Mouse (Mus musculus) forebrain, embryonic 16.5 days (tissue): ENCODE measurements around the gene Spred1. TPM values are rescaled to one million over a fixed set of nuclear protein-coding genes. Genes with fewer than 3 reads are reported as not detected.

Experiments used
- ATAC-seq: fragments of 200-750 bp; cut with Nextera tagmentation; 2 replicates; pipeline ENCODE4 v1.8.0; 2017; ENCODE audit warnings: mild to moderate bottlenecking, moderate library complexity
- H3K27ac ChIP-seq: fragments of 300-500 bp; sonication (generic); 2 replicates; pipeline ENCODE4 v1.5.1; 2014; ENCODE audit warnings: low read length, control low read depth
- H3K27me3 ChIP-seq: fragments of 300-500 bp; sonication (generic); replicated peaks from 2 replicates; pipeline ENCODE4 v1.6.1; 2014; ENCODE audit warnings: low read length; ENCODE audit not compliant: control insufficient read depth, insufficient read depth
- H3K36me3 ChIP-seq: fragments of 300-500 bp; sonication (generic); 2 replicates; pipeline ENCODE4 v1.6.1; 2014; ENCODE audit not compliant: control insufficient read depth, insufficient read depth
- H3K4me1 ChIP-seq: fragments of 300-500 bp; sonication (generic); replicated peaks from 2 replicates; pipeline ENCODE4 v1.6.1; 2014; ENCODE audit warnings: low read length; ENCODE audit not compliant: control insufficient read depth, insufficient read depth
- H3K4me2 ChIP-seq: fragments of 300-500 bp; sonication (generic); 2 replicates; pipeline ENCODE4 v1.6.1; 2014; ENCODE audit warnings: mild to moderate bottlenecking, low read length, control low read depth
- H3K4me3 ChIP-seq: fragments of 300-500 bp; sonication (generic); replicated peaks from 2 replicates; pipeline ENCODE4 v1.5.1; 2014; ENCODE audit warnings: mild to moderate bottlenecking, low read length, control low read depth
- H3K9ac ChIP-seq: fragments of 300-500 bp; sonication (generic); replicated peaks from 2 replicates; pipeline ENCODE4 v1.6.1; 2014; ENCODE audit warnings: low read depth, low read length, control low read depth
- H3K9me3 ChIP-seq: fragments of 300-500 bp; sonication (generic); 2 replicates; pipeline ENCODE4 v1.6.1; 2016; ENCODE audit warnings: low read length; ENCODE audit not compliant: control insufficient read depth
- WGBS: fragments of 180-500 bp; shearing (Covaris S2); extraction: QIAGEN DNeasy Blood & Tissue Kit; methylation state at CpG from one replicate; pipeline ENCODE4 v1.1.7; 2014; 5-methylcytosine and 5-hydroxymethylcytosine counted together
- polyA plus RNA-seq: library from polyadenylated mRNA; unstranded; fragments of >200 nt; fragmentation: Nextera tagmentation; extraction: Ambion mirVana; gene quantifications from 2 replicates; pipeline ENCODE4 v1.2.1, GENCODE M21; 2015

Spred1 gene
- polyA plus RNA-seq, 1 experiment from 2014 or later = 8.2 TPM

GRCm38 (mm10) chr2:117152161-117152560 is 31.0 kb downstream of the Spred1 start:
- Histone ChIP-seq H3K4me1 (no peaks in the 10 kb centered on the region; the same call in 1 of the 2 replicates), H3K27me3 (no peaks in the 10 kb centered on the region), H3K4me3 (no peak overlapping the region), H3K27ac (no peak overlapping the region), H3K4me2 (no peak overlapping the region), H3K9ac (no peak overlapping the region), H3K9me3 (no peaks in the 10 kb centered on the region), H3K36me3 (no peaks in the 10 kb centered on the region)
- ATAC-seq = no peak

- WGBS = 94% methylated on average over 2 of the region's 2 CpGs
These were observed 47.2 kb downstream of the Spred1 start for GRCm38 (mm10) chr2:117168379-117168778.

DNA sequence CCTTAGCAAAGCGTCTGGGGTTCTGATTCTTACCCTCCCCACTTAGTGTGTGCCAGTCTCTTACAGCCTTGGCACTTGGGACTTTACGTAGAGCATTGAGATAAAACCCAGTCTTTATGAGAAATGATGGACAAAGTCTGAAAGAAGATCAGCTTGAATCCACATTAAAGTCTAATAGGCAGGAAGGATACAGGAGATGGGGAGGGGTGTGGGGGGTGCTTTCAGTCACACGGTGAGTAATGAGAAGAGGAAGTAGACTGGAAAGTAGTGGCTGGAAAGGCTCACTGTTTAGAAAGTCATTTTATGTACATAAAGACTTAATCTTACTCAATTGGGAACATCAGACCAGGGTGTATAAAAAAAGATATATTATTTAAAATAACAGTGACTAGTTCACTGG is 47.9 kb downstream of the Spred1 start:
- no peak for ATAC-seq
- Histone ChIP-seq H3K27ac (no peak overlapping the region), H3K27me3 (no peaks in the 10 kb centered on the region), H3K4me2 (no peak overlapping the region), H3K36me3 (peaks cover 2% of the 10 kb centered on the region; the same call in 1 of the 2 replicates), H3K4me3 (no peak overlapping the region), H3K4me1 (no peaks in the 10 kb centered on the region), H3K9ac (no peak overlapping the region), H3K9me3 (no peaks in the 10 kb centered on the region)
- WGBS = 78% methylated on average over 3 of the region's 3 CpGs

More at GRCm38 (mm10) chr2:117168379-117168778, 47.2 kb downstream of the Spred1 start:
- Histone ChIP-seq H3K4me3 (no peak overlapping the region), H3K27me3 (no peaks in the 10 kb centered on the region), H3K36me3 (peaks cover 2% of the 10 kb centered on the region; the same call in 1 of the 2 replicates), H3K9ac (no peak overlapping the region), H3K9me3 (no peaks in the 10 kb centered on the region), H3K4me2 (no peak overlapping the region), H3K4me1 (no peaks in the 10 kb centered on the region), H3K27ac (no peak overlapping the region)
- no peak for ATAC-seq

DNA sequence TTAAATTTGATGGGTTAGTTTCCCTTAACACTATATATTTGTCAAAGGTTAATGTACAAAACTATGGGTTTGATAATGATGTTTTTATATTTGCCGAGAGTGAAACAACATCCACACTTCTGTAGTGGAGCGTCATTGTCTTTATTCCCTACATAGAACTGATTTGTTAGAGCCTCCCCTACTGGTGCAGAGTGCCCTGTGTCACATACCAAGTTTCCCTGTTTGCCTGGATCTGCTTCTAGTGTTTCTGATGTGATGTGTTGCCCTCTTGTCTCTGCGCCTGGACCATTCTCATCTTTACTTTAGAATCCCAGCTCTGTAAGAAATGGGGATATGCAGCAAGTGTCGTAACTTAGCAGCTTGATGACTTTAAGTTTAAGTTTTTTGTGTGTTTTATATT is 51.8 kb downstream of the Spred1 start:
- H3K27ac ChIP-seq = no peak overlapping the region
- H3K4me2 ChIP-seq = no peak overlapping the region
- H3K36me3 ChIP-seq = no peaks in the 10 kb centered on the region; the same call in 1 of the 2 replicates
- H3K9me3 ChIP-seq = no peaks in the 10 kb centered on the region
- ATAC-seq = no peak
- no peaks in the 10 kb centered on the region for H3K4me1 ChIP-seq
- H3K4me3 ChIP-seq = no peak overlapping the region
- no peaks in the 10 kb centered on the region for H3K27me3 ChIP-seq
- 86% methylated on average over 4 of the region's 4 CpGs for WGBS
- H3K9ac ChIP-seq = no peak overlapping the region

DNA sequence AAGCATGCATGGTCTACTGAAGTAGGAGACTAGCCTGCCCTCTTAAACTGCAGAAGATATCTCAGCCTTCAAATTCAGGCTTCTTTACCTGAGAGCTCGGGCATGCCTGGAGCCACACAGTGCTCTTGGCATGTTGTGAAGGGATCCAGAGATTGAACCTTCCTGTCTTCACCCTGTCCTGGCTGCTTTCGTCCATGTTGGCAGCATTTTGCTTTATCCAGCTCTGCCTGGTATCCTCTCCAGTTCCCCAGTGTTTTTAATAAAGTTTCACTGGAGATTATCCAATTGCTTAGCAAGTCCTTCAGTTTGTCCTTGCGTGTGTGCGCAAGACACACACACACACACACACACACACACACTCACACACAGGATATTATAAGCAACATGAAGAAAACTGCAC is 54.9 kb downstream of the Spred1 start:
- WGBS = 88% methylated on average over 4 of the region's 4 CpGs

GRCm38 (mm10) chr2:117176937-117177336 is 55.8 kb downstream of the Spred1 start:
- H3K27me3 ChIP-seq = no peaks in the 10 kb centered on the region
- H3K4me1 ChIP-seq = no peaks in the 10 kb centered on the region
- no peaks in the 10 kb centered on the region for H3K9me3 ChIP-seq
- no peak overlapping the region for H3K4me2 ChIP-seq
- no peak overlapping the region for H3K27ac ChIP-seq
- no peaks in the 10 kb centered on the region; the same call in 1 of the 2 replicates for H3K36me3 ChIP-seq
- no peak overlapping the region for H3K4me3 ChIP-seq
- WGBS = 43% methylated on average over 4 of the region's 4 CpGs
- no peak overlapping the region for H3K9ac ChIP-seq
- ATAC-seq = no peak

More for the DNA sequence above, 54.9 kb downstream of the Spred1 start:
- Histone ChIP-seq H3K9ac (no peak overlapping the region), H3K4me1 (no peaks in the 10 kb centered on the region), H3K27ac (no peak overlapping the region), H3K4me2 (no peak overlapping the region), H3K9me3 (no peaks in the 10 kb centered on the region), H3K27me3 (no peaks in the 10 kb centered on the region), H3K36me3 (no peaks in the 10 kb centered on the region; the same call in 1 of the 2 replicates), H3K4me3 (no peak overlapping the region)
- no peak for ATAC-seq

DNA sequence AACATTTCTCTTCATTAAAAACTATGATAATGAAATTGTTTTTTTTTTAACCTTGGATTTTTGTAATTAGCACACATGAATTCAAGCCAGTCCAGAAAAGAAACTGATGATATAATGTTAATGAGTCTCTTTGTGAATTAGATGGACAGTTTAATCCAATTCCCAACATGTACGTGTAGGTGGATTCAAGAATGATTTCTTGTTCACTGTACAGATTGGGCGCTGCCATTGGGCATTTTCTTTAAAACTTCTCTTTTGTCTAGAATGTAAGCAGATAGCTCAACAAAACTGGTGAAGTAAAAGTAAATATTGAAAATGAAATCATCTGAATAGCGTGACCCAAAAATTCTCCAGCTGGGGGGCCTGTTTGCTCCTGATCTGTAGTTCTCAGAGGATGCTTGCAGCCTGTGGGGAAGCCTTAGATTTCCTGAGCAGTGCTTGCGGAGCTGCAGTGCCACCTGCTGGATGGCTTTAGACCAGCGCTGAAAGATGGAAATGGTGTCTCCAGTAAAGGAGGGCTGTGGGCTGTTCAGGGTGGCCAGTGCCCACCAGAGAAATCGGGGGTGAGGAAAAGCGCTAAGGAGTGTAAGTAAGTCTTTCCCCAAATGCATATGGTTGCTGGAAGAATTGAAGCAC is 59.2 kb downstream of the Spred1 start:
- Histone ChIP-seq H3K9ac (no peak overlapping the region), H3K4me2 (no peak overlapping the region), H3K4me1 (no peaks in the 10 kb centered on the region), H3K27ac (no peak overlapping the region), H3K4me3 (no peak overlapping the region), H3K9me3 (no peaks in the 10 kb centered on the region), H3K36me3 (no peaks in the 10 kb centered on the region), H3K27me3 (no peaks in the 10 kb centered on the region)
- 33% methylated on average over 7 of the region's 7 CpGs for WGBS
- ATAC-seq = peak; percentile 92

DNA sequence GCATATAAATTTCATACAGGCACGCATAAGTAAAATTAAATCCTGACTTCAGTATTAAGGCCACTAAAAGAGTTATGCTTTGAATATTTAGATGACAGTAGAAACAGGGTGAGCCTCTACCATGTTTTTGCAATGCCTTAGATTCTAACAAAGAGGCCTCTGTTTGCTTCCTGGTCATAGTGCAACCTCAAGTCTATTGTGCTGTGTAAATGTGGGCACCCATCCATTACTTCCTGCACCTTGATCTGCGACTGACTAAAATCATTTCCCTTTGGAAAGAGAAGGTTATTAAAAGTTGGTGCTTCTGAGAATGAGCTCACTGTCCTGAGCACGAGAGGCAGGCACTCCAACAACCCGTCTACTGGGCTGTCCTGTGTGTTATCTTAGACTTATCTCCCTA is 64.4 kb downstream of the Spred1 start:
- Histone ChIP-seq H3K9ac (no peak overlapping the region), H3K27me3 (no peaks in the 10 kb centered on the region), H3K4me1 (no peaks in the 10 kb centered on the region), H3K9me3 (no peaks in the 10 kb centered on the region), H3K27ac (no peak overlapping the region), H3K36me3 (peaks cover 6% of the 10 kb centered on the region; the same call in 1 of the 2 replicates), H3K4me3 (no peak overlapping the region), H3K4me2 (no peak overlapping the region)
- no peak for ATAC-seq
- WGBS = 61% methylated on average over 4 of the region's 4 CpGs

DNA sequence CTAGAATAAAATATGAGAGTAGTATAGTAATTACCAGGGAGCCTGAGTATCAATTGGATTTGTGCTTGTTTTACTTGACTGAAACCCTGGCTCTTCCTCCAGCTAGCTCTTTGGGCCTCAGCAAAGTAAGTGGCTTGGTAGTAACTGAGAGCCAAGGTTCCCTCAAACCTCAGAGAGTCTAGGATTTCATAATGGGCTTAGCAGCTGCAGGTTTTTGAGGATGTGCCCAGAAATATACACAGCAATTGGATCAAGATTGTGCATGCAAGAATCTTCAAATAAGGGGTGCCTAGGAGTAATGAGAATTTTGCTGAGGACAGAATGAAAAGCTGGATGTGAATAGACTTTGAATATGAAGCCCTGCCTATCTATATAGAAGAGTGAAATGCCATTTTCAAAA is 69.7 kb downstream of the Spred1 start:
- Histone ChIP-seq H3K9me3 (no peaks in the 10 kb centered on the region), H3K27ac (no peak overlapping the region), H3K4me3 (no peak overlapping the region), H3K27me3 (no peaks in the 10 kb centered on the region), H3K9ac (no peak overlapping the region), H3K4me1 (no peaks in the 10 kb centered on the region), H3K4me2 (no peak overlapping the region), H3K36me3 (peaks cover 6% of the 10 kb centered on the region; the same call in 1 of the 2 replicates)
- no peak for ATAC-seq

DNA sequence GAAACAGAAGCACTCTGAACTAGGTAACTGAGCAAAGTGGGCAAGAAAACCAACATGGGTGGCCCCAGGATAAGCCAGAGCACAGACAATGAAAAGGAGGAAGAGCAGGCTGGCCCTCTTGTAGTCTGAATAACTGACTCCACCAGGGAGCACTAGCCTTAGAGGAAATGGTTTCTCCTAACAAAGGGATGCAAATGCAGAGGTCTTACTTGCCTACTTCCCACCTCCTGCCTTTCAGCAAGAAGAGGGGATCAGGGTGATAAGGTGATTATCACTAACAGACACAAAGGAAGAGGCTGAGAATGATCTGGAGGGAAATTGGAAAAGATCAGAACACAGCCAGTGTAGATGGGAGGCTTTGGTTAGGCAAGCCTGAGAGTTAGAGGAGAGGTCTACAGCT is 73.1 kb downstream of the Spred1 start:
- H3K4me2 ChIP-seq = no peak overlapping the region
- no peaks in the 10 kb centered on the region for H3K9me3 ChIP-seq
- no peaks in the 10 kb centered on the region for H3K27me3 ChIP-seq
- no peak overlapping the region for H3K27ac ChIP-seq
- H3K4me3 ChIP-seq = no peak overlapping the region
- no peaks in the 10 kb centered on the region for H3K4me1 ChIP-seq
- H3K9ac ChIP-seq = no peak overlapping the region
- ATAC-seq = no peak
- H3K36me3 ChIP-seq = no peaks in the 10 kb centered on the region
